Mouse (Mus musculus) thymus, postnatal 25 days (tissue): Measurements from ENCODE around the gene Eef1b2.

Experiments used
- DNase-seq: peaks from one replicate; pipeline ENCODE4 v3.0.0; 2022

Eef1b2 gene

GRCm38 (mm10) chr1:63195848-63196512 lies 19.4 kb downstream of the Eef1b2 start:
- DNase-seq, result no peak

DNA sequence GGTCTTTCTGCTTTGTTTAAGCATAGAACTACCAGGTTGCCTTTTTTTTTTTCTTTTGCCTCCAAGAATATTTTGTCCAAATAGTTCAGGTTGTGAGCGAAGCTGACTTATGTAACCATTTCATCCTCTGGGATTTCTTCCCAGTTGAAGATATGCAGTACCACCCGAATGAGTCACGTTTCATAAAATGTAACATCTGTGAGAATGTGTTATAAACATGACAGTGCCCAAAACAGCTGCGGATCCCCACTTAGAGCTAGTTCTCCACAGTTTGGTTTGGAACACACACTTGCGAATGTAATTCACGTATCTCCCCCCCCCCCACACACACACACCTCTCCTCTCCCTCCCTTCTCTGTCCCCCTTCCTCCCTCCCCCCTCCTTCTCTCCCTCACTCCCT lies 22.8 kb downstream of the Eef1b2 start:
- no peak for DNase-seq

DNA sequence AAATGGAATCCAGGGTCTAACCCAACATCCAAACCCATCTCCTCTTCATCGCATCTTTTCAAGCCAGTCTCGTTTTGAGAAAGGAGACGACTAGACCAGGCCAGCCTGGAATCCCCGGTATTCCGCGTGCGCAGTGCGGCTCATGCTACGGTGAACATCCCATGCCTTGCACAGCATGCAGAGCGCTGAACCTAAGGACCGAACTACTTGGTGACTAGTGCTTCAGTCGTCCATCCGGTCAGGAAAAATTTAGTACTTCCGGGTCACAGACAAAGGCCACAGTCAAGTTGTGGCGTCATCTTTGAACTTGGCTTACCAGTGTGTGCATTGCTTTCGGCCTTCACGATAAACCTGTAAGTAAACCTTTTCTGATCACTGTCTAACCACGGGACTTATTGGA lies 23.7 kb downstream of the Eef1b2 start:
- DNase-seq, result no peak

- no peak for DNase-seq
Observed at GRCm38 (mm10) chr1:63201672-63202071, 25.0 kb downstream of the Eef1b2 start.

- DNase-seq, result no peak
Observed at GRCm38 (mm10) chr1:63203471-63203870, 26.8 kb downstream of the Eef1b2 start.

DNA sequence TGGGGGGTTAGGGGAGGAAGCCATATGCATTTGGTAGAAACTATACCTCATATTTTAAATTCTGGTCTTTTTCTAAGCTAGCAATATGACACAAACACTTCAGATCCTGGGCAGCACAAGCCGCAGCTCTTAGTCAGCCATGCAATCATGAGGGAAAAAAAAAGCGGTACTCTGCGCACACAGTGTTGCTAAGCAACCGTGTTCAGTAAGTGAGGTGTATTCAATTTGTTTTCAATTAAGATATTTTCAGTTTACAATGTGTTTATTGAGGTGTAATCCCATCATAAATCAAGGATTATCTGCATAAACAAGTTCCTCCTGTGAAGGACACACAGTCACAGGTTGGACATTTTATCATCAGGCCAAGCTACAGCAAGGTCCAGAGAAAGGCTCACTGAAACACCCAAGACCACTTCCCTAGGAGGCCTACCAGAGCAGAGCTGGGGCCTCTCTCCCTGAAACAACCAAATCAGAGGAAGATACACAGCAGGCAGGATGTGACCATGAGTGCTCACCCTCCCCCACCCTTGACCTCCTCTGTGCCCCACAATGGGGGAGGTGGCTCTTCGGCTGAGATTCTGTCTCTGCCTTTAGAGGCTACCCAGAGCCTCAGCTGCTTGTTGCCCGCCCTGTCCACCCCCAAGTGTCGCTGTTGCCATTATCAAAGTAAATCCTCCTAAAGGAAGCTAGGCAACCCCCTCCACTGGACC lies 27.5 kb downstream of the Eef1b2 start:
- no peak for DNase-seq

DNA sequence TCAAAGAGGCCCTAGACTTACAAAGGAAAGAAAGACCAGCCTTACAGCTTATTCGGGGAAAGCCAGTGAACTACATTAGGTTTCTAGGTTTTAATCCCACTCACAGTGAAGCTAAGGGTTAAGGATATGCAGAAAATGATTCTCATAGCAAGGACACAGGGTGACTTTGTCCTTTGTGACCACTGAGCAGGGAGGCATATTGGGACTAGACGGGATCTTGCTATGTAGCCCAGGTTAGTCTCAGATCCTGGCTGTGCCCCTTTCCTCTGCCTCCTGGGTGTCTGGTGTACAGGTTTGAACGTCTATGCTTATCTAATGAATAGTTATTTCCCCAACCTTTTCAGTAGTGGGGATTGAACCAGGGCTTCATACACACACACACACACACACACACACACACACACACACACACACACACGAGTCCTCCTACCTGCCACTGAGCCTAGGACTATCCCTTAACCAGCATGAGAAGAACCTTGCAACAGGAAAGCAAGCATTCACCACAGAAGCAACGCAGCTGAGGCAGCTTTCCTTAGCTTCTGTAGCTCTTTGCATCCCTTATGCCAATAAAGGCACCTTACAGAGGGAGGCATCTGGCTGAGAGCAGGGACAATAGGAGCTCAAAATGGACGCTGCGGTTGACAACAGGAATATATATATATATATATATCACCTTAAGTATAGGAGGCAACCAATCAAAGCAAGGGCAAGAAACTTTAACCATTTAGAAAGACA lies 28.2 kb downstream of the Eef1b2 start:
- DNase-seq, result no peak

- no peak for DNase-seq
Observed at GRCm38 (mm10) chr1:63207607-63208006, 31.0 kb downstream of the Eef1b2 start.

DNA sequence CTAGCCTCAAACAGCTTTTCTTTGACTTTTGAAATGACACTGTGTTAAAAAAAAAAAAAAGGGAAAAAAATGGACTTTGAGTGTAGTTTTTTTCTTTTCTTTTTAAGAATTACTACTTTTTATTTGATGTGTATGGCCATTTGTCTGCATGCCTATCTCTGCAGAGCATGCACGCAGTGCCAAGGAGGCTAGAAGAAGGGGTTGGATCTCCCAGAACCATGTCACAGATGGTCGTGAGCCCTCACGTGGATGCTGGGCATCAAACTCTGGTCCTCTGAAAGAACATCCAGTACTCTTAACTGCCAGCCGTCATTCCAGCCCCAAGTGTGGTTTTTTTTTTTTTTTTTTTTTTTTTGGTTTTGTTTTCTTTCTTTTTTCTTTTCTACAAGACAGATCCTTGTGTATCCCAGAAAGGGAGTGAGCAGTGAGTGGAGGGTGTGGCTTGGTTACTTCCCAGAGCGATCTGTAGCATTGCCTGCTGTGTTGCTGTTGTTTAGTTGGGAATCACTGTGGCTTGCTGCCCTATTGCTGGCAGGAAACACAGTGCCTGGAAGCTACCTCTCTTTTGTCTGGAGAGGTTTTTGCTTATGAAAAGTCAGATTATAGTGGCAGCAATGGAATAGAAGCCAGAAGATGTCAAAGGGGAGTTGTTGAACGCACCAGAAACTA lies 33.4 kb downstream of the Eef1b2 start:
- no peak for DNase-seq

DNA sequence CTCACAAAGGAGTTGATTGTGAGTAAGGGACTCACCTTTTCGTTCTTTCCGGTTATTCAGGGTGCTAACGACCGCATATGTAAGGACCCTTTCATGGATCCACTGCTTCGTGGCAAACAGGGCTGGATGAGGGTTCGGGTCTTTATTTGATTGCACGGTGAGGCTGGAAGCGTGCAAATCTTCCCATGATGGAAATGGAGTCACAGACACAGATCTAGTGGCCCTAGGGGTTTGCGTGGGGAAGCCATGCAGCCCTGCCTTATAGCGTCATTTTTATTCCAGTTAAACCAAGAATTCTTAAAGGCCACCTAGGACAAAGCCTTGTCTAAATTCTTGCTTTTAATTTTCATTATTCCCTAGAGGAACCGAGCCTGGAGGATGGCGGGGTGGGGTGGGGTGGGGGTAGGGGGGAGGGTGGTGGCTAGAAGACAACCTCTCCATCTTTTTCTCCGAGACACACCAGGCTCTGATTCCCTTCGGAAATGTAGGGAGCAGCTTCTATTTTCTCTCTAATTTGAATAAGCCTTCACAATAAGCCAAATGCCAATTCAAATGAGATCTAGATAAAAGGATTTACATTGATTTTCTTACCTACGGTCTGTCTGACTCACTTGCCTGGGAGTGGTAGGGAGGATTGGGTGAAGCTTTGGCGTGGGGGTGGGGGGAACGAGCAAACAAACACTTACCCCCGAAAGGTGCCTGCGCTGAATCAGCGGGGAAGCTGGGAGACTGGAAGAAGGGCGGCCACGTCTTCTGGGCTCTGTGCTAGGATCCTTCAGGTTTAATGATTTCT lies 37.0 kb downstream of the Eef1b2 start:
- DNase-seq, result no peak

GRCm38 (mm10) chr1:63214271-63214558 lies 37.6 kb downstream of the Eef1b2 start, which contains the start of gene Gpr1:
TSS of gene Gpr1 (minus strand) at chr1:63214543.
- no peak for DNase-seq

DNA sequence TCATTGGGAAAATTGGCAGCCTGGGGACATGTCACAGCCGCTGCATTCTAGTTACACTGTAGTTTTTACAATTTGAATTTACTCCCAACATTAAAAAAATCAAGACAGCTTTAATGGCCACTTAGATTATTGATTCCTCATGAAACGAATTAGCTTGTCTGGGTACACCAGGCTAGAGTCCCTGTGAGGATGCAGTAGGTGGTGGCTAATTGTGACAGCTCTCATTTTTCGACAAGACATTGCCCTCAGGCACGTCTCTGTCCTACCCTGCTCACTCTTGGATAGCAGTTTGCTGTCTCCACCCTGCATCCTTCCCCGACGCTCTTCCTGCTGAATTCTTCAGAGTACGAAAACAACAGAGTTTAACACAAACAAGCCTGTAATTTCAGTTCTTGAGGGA lies 38.0 kb downstream of the Eef1b2 start:
- DNase-seq, result no peak

- DNase-seq, result no peak
Observed at GRCm38 (mm10) chr1:63219277-63219676, 42.7 kb downstream of the Eef1b2 start.

DNA sequence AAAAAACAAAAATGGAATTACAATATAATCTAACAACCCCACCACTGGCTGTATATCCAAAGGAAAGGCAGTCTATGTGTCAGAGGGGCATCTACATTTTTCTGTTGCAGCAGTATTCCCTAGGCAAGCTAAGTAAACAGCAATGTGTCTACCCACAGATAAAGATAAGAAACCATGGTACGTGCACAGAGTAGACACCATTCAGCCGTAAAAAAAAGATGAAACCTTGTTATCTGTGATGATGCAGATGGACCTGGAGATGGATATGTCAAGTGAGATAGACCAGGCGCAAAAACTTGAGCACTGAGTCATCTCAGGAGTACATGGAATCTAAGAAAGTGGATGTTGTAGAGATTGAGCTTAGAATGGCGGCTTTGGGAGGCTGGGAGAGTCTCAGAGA lies 48.4 kb downstream of the Eef1b2 start:
- DNase-seq, result no peak

DNA sequence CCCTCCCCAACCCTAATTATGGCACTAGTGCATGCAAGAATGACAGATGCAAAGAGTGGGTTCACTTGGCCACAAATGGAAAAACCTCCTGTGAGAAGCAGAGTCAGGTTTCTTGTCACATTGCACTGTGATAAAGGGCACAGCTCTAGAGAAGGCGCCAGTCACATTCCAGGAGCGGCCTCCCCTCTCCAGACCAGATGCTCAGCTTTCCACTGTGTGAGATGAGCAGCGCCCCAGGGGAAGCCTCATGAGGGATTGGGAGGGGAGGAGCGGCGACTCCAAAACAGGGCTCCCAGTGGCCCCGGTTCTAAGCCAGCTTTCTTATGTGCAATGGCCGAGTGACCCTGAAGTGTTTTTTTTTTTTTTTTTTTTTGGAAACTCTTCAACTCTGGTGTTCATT lies 49.3 kb downstream of the Eef1b2 start:
- no peak for DNase-seq

GRCm38 (mm10) chr1:63227241-63227640 lies 50.6 kb downstream of the Eef1b2 start:
- DNase-seq, result no peak
